Mouse (Mus musculus) liver (tissue): ENCODE data around the gene Srsf5.
"Not testable (repeated sequence)": the region's sequence is repeated elsewhere in the genome, so short reads cannot be mapped to it uniquely, and the experiment has no call there.

Source experiments
- DNase-seq: peaks from one replicate; pipeline ENCODE4 v3.0.0-alpha.2; 2020; ENCODE audit warnings: mixed read lengths

The Srsf5 gene

GRCm38 (mm10) chr12:80949603-80950002, 4.3 kb downstream of the Srsf5 start:
- not testable (repeated sequence) for DNase-seq

- no peak for DNase-seq
These were observed 6.4 kb downstream of the Srsf5 start for GRCm38 (mm10) chr12:80951640-80952219.

GRCm38 (mm10) chr12:80952526-80952925, 7.2 kb downstream of the Srsf5 start:
- no peak for DNase-seq

- no peak for DNase-seq
These were observed 10.7 kb downstream of the Srsf5 start for GRCm38 (mm10) chr12:80956039-80956438.

GRCm38 (mm10) chr12:80957961-80958360, 12.7 kb downstream of the Srsf5 start:
- DNase-seq = no peak

- no peak for DNase-seq
These were observed 17.3 kb downstream of the Srsf5 start for GRCm38 (mm10) chr12:80962566-80962965.

GRCm38 (mm10) chr12:80966059-80966838, 20.9 kb downstream of the Srsf5 start:
- no peak for DNase-seq

GRCm38 (mm10) chr12:80967918-80968317, 22.6 kb downstream of the Srsf5 start:
- no peak for DNase-seq

GRCm38 (mm10) chr12:80968605-80969004, 23.3 kb downstream of the Srsf5 start, which contains the start of gene Slc10a1:
Gene Slc10a1 (minus strand): TSS chr12:80968705.
- DNase-seq = no peak

- no peak for DNase-seq
These were observed 24.9 kb downstream of the Srsf5 start for GRCm38 (mm10) chr12:80970181-80970705.

- DNase-seq = no peak
These were observed 26.5 kb downstream of the Srsf5 start for GRCm38 (mm10) chr12:80971756-80972155.

GRCm38 (mm10) chr12:80975939-80976671, 30.8 kb downstream of the Srsf5 start:
- no peak for DNase-seq

- DNase-seq = peak; percentile 61
These were observed 37.0 kb downstream of the Srsf5 start for GRCm38 (mm10) chr12:80982326-80982725.

GRCm38 (mm10) chr12:80983695-80984094, 38.4 kb downstream of the Srsf5 start:
- peak; percentile 1 for DNase-seq

GRCm38 (mm10) chr12:80986628-80987027, 41.3 kb downstream of the Srsf5 start:
- DNase-seq = peak; percentile 1

GRCm38 (mm10) chr12:80988286-80988685, 43.0 kb downstream of the Srsf5 start:
- DNase-seq = peak; percentile 0

- no peak for DNase-seq
These were observed 45.7 kb downstream of the Srsf5 start for GRCm38 (mm10) chr12:80990901-80991445.

GRCm38 (mm10) chr12:80991806-80992205, 46.5 kb downstream of the Srsf5 start:
- no peak for DNase-seq

- no peak for DNase-seq
These were observed 47.3 kb downstream of the Srsf5 start for GRCm38 (mm10) chr12:80992540-80993122.

- no peak for DNase-seq
These were observed 48.5 kb downstream of the Srsf5 start for GRCm38 (mm10) chr12:80993773-80994172.

- no peak for DNase-seq
These were observed 50.0 kb downstream of the Srsf5 start for GRCm38 (mm10) chr12:80995326-80995725.

GRCm38 (mm10) chr12:80997652-80998051, 52.3 kb downstream of the Srsf5 start:
- DNase-seq = no peak
